Mouse (Mus musculus) brain, embryonic 14.5 days (tissue): ENCODE data around the gene Cstf3.

Experiments
- CTCF ChIP-seq: fragments of 200-500 bp; IDR thresholded peaks from 2 replicates; pipeline ENCODE4 v1.5.1; 2012; ENCODE audit warnings: inconsistent platforms, mild to moderate bottlenecking, moderate library complexity, borderline replicate concordance; ENCODE audit not compliant: insufficient read depth, insufficient read length; ENCODE audit errors: extremely low read depth
- POLR2A ChIP-seq: fragments of 200-500 bp; IDR thresholded peaks from 2 replicates; pipeline ENCODE4 v1.6.1; 2012; ENCODE audit warnings: mild to moderate bottlenecking, inconsistent platforms, borderline replicate concordance; ENCODE audit not compliant: poor library complexity, insufficient read depth, insufficient read length, severe bottlenecking; ENCODE audit errors: extremely low read depth

GRCm38 (mm10) chr2:104671724-104672123, 81.4 kb downstream of the Cstf3 start:
- TF ChIP-seq CTCF (no peak), POLR2A (no peak)
